Mouse (Mus musculus) left cerebral cortex, postnatal 25 days (tissue): ENCODE measurements around the gene Cacnb3. TPM values are rescaled to one million over a fixed set of nuclear protein-coding genes. Genes with fewer than 3 reads are reported as not detected.

Experiments
- DNase-seq, 2 experiments: peaks; one replicate each; pipeline ENCODE4 v3.0.0; 2022; ENCODE audit warnings: low spot score in 2 of 2, mixed read lengths in 1 of 2
- intact Hi-C: fragments of 180-260 bp; cut with DNase I; formaldehyde crosslinking; loops from one replicate; pipeline ENCODE4 v1.15.1; 2025
- total RNA-seq, 2 experiments: library from RNA; stranded (reverse); gene quantifications; 2 replicates each; pipeline ENCODE4 v1.2.3; 2021

Gene Cacnb3
- total RNA-seq, 2 experiments from 2014 or later: 277 to 286 TPM

DNA sequence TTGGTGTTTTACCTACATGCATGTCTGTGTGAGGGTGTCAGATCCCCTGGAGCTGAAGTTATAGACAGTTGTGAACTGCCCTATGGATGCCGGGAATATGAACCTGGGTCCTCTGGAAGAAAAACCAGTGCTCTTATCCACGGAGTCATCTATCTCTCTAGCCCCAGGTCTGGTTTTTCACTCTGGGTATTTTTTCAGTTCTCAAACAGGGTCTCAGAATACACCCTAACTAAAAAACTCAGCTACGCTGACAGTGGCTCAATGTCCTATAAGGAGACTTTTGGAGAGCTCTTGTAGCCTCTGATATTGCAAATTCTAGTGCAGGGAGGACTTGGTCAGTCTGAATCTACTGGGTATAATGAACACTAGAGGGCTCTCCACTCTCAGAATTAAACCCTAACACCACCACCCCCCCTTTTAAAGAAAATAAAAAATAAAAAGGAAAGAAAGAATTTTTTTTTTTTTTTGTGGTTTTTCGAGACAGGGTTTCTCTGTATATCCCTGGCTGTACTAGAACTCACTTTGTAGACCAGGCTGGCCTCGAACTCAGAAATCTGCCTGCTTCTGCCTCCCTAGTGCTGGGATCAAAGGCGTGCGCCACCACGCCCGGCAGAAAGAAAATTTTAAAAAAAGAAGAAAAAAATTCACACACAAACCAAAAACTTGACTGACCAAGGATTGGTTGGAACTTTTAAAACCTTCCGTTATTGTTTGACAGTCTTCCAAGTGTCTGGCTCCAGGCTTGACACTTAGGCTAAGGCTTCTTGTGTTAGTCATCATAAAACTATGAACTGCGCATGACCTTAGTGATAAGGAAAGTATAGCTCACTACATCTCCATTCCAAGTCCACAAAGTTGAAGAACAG lies 33.6 kb downstream of the Cacnb3 start:
- no peak for DNase-seq
- intact Hi-C loops: loop anchor here (5.0 kb wide), 1 partner anchor 138 kb away; no protein-coding TSS in a partner anchor

DNA sequence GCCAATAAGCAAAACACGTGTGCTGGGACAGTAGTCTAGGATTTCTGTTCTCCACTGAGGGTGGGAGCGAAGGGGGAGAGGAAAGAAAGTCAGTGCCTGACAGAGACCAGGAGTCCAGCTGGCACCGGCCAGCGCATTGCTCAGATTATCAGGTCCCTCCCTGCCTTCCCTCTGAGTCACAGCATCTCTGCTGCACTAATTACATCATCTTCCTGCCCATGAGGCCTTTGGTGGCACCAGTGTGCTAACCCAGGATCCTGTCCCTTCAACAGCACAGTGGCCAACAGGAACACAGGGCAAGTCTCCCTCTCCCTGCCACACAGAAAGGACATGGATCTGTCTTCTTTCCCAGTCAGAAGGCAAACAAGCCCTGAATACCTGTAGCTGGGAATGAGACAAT lies 42.0 kb downstream of the Cacnb3 start:
- intact Hi-C loops: no loop called here
- DNase-seq: no peak

DNA sequence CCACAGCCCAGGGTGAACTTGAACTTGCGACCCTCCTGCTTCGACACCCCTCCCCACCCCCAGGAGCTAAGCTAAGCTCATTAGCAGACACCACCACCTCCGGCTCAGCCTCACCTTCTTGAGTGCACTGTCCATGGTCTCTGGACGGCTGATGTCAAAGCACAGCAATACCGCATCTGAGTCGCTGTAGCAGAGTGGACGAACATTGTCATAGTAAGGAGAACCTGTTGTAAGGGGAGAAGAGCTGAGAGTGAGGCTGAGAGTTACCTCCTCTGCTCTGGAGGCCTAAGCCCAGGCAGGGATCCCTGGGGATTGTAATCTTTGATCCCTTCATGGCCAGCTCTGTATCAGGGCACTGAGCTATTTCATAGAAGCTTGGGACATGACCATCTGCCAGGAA lies 43.1 kb downstream of the Cacnb3 start:
- DNase-seq: no peak
- intact Hi-C loops: no loop called here

DNA sequence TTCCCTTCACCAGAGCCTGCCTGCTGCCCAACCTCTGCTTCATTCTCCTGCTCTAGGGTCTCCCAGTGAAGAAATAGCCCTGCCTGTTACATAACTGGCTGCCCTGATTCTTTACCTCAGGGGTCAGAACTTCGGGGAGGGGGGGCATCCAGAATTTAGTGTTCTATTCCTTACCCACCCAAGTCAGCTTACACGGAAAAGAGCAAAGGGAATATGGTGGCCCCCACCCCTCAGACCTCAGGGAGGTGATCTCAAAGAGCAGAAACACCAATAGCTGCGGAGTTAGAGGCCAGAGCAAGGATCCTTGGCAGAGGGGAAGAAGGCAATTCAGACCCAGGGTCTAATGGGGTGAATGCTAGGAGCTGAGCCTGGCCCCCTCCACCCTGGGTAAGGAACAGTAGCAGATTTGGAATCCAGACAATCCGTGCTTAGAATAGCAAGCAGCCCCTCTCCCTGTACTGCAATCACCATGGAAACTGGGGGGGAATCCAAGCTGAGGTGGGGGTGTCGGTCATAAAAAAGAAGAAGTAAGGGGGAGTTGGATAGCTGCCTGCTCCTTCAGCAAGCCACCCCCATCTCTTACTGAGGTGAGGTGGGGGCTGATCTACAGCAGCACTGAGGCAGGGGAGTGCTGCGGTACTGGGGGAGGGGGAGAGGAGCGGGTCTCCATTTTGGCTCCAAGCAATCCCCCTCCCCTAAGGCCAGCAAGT lies 43.8 kb downstream of the Cacnb3 start:
- intact Hi-C loops: no loop called here
- DNase-seq: peak in 1 of 2 experiments; percentile 62

DNA sequence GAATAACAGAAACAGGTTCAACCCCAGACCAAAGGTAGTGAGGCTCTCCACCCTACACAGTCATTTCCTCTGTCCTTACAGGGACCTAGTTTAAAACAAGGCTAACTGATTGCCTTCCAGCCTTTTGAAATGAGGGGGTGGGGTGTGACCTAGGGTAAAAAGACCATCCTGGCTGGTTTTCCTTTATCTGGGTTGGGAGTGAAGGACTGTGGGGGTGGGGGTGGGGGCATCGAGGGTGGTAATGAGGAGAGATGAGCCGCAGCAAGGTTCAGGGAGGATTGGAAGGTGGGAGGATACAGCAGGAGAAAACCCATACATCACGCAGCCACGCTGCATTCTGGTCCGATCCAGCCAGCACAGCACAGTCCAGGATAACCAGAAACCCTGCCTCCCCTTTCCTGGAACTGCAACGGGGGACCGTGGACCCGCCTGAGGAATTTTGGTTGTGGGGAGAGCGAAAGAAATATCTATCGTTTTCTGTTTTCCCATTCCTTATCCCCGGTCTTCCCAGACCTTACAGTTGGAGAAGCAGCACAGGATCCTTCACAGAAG lies 44.4 kb downstream of the Cacnb3 start:
- peak; percentile 30 to 54 for DNase-seq

DNA sequence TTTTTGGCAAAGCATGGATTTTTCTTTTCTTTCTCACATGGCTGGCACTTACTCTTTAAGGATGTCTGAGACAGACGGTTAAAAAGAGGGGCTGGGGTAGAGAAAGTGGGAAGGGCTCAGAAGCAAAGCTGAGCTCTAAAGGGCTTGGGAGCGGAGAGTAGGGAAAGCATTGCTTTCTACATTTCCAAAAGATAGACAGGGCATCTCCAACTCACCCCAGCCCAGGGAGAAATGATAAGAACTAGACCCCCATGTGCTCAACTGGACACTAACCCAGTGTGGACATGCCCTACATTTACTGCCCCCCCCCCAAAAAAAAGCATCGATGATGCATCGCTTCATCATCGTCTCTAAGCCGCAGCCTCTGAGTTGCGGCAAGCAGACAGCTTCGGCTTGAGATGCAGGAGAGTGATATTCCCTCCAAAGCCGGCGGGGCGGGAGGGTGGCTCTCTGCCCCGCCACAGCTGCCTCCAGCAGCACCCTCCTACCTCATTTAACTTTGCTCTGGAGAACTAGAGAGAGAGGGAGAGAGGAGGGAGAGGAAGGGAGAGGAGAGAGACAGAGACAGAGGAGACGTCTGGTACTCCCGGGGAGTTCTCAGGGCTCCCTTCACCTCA lies 45.1 kb downstream of the Cacnb3 start:
- intact Hi-C loops: loop anchor here (2.0 kb wide), 2 partner anchors 15 to 23 kb away; no protein-coding TSS in a partner anchor
- peak in 1 of 2 experiments; percentile 40 for DNase-seq

More for the DNA sequence above, 44.4 kb downstream of the Cacnb3 start:
- intact Hi-C loops: no loop called here

DNA sequence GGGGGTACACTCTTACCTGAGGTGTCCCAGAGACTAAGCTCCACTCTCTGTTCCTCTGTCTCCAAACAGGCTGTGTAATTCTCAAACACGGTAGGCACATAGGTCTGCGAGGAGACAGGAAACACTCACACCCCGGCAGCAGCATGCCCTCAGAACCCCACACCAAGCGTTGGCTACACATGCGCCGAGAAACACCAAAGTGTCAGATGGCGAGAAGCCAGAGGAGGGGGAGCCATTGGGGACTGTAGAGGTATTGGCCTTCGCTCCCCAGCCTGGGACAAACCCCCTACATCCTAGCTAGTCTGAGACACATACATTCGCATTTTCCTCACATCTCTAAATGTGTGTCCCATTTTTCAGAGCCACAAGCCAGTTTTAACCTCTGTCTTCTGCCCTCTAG lies 45.8 kb downstream of the Cacnb3 start:
- intact Hi-C loops: loop anchor here (2.0 kb wide), 2 partner anchors 14 to 22 kb away; no protein-coding TSS in a partner anchor
- no peak for DNase-seq

DNA sequence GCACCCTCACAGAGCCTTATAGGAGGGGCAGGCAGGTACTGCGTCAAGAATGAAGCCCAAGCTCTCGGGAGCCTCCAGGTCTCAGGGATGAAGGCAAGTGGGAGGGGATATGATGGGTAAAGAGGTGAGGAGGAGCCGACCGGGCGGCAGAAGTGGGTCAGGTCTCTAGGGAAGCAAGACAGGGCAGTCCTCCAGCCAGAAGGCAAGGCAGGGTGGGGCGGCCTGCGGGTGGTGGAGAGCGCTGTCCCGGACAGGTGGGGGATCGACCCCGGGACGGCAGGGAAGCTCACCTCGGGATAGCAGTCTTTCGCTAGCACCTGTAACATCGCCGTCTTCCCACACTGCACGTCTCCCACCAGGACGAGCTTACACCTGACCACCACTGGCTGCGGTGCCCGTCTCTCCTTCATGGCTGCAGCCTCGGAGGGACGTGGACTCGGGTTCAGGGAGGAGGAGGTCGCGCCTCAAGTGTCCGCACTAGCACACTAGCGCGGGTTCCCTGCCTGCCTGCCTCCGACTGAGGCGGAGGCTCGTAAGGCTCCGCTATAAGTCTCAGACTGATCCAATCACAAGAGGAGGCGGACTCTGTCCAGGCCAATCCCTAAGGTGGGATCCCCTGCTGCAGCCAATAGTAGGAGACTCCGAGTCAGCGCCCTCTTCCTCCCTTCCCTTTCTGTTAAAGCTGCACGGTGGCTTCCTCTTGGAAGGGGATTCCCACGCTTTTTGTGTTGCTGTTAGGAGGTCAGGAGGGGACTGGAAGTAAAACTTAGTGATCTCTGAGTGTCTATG lies 46.5 kb downstream of the Cacnb3 start, which contains the start of gene Rnd1:
TSS of gene Rnd1 (minus strand) at position 522 of the 789 bp plus-strand sequence.
- DNase-seq: peak; percentile 88 to 96
- intact Hi-C loops: loop anchor here (2.0 kb wide), 2 partner anchors 14 to 22 kb away; no protein-coding TSS in a partner anchor

DNA sequence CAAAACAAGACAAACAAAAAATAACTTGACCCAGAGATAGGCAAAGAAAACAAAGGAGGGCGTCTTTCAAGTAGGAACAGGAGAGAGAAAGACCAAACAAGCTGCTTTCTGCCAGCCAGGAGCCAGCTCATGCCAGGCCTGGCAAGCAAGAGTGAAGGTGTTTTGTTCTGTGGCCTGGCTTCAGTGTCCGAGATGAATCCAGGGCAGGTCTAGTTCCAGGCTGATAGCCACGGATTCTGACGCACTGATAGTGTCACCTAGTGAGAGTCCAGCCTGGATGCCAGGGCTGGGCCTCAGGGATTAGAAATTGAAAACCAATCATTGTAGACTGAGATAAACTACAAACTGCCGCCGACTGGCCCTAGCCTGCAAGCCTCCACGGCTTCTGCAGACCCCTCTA lies 47.3 kb downstream of the Cacnb3 start:
- intact Hi-C loops: loop anchor here (2.0 kb wide), 2 partner anchors 13 to 21 kb away; no protein-coding TSS in a partner anchor

DNA sequence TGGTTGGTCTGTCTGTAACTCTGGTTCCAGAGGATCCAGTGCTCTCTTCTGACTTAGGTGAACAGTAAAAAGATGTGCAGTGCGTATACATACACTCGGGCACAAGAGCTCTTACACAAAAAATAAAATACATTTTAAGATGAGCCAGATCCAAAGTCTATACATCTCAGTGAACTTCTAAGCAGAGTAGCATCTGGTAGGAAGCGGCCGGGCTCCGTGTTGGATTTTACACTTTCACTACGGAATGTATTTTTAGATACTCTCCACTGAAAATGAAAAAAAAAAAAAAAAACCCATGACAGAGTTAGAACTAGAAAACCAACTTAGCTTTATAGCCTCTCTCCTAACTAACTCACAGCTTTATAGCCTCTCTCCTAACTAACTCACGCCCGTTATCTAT lies 50.0 kb downstream of the Cacnb3 start:
- intact Hi-C loops: no loop called here
- DNase-seq: peak in 1 of 2 experiments; percentile 62

More for the DNA sequence above, 47.3 kb downstream of the Cacnb3 start:
- no peak for DNase-seq

DNA sequence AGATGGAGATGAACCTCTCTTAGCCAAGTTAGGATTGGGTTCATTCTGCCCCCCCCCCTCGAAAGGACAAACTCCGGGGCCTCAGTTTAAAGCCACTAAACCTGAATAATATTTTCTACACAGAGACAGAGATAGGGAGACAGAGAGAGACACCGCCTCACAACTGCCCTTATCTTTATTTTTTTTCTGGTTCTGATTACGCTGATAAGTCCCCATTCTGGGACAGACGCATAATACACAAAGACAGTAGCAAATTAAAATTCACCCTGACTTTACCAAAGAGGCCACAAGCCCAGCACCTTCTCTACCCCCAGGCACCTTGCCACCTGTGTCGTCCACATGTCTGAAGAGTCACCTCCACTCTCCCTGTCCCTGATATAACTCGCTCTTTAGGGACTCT lies 51.0 kb downstream of the Cacnb3 start:
- intact Hi-C loops: no loop called here

DNA sequence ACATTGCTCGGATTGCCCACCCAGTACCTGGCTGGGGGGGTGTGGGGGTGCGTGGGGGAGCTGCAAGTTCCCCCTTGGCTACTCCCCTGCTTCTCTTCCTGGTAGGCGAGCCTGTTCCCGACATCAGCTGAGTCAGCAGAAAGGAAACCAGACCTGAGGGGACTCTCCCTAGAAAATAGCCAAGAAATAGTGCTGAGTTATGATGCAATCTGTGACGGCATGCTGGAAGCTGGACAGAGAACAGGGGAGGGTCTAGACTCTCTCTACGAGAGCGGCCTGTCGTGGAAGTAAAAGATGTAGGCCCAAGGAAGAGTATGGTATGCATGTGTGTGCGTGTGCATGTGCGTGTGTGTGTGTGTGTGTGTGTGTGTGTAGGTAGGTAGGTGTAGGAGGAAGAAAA lies 52.5 kb downstream of the Cacnb3 start:
- no peak for DNase-seq
- intact Hi-C loops: no loop called here

More for the DNA sequence above, 51.0 kb downstream of the Cacnb3 start:
- no peak for DNase-seq

DNA sequence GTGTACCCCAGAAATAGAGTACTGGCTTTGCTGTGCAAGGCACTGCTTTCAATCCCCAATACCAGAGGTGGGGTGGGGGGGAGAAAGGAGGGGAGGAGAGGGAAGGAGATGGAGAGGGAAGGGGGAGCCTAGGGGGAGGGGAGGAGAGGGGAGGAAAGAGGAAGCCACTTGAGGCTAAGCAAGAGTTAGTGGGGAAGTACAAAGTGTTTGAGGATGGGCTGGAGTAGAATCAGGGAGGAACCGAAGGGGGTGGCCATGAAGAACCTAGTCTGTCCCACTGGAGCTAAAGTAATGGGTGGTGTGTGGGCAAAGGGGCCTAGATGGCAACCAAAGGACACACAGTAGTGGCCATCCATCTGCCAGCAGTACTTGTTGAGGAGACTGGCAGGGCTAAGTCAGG lies 53.1 kb downstream of the Cacnb3 start:
- no peak for DNase-seq
- intact Hi-C loops: no loop called here

DNA sequence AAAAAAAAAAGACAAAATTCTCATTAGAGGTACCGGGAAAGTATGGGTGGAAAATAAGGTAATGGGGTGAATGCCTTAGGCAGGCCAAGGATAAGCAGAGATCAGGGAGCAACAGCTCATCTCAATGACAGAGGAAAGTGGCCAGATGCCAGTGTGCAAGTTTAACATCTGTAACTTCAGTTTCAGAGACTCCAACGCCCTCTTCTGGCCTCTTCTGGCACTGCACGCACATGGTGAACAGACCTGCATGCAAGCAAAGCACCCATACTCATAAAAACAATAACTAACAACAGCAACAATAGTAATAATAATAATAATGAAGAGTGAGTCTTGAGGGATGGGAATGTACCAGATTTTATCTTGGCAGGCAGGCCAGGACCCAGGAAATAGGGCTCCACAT lies 55.3 kb downstream of the Cacnb3 start:
- intact Hi-C loops: no loop called here
- DNase-seq: no peak

DNA sequence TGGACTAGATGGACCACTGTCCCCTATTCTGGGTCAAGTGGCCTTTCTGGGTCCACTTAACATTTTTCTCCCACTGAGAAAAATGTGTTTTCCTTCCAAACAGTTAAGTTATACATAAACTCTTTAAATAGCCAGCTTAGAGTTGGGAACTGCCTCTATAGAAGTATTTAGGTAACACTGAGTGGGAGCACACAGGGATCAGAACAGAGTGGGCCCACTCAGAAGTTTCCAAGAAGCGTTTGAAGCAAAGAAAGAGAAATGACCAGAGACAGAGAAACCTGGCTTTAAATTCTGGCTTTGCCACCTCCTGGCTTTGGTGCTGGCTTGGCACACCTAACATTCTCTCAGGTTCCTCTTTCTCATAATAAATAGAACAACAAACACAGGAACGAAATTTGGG lies 59.0 kb downstream of the Cacnb3 start:
- intact Hi-C loops: loop anchor here (2.0 kb wide), 1 partner anchor 13 kb away; the partner anchor contains the start of gene Rnd1
- DNase-seq: peak in 1 of 2 experiments; percentile 68

DNA sequence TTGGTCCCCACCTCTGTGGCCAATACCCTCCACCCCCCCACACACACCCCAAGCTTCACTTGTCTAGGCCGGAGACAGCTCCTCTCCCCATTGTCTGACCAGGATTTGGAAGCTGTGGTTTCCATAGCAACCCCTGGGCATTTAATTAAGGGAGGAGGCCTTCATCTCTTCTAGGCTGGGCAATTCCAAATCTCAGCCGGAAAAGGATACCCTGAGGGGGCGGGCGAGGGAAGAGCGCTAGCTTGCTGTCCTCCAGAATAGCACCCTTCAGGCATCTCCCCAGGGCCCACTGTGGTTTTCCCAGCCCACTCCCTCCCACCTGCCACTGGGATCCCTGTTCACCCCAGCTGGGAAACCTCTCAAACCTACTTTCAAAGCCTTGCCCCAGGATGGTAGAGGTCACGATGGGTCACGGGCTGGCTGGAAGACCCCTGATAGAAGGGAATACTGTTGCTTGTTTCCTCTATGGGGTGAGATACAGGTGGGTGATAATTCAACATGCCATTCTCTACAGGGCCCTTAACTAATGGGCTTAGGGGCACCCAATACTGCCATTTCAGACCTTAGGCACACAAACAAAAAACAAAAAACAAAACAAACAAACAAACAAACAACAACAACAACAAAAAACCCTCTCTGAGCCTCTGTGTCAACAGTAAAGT lies 61.0 kb downstream of the Cacnb3 start:
- peak in 1 of 2 experiments; percentile 81 for DNase-seq
- intact Hi-C loops: loop anchor here (2.0 kb wide), 1 partner anchor 15 kb away; the partner anchor contains the start of gene Rnd1

DNA sequence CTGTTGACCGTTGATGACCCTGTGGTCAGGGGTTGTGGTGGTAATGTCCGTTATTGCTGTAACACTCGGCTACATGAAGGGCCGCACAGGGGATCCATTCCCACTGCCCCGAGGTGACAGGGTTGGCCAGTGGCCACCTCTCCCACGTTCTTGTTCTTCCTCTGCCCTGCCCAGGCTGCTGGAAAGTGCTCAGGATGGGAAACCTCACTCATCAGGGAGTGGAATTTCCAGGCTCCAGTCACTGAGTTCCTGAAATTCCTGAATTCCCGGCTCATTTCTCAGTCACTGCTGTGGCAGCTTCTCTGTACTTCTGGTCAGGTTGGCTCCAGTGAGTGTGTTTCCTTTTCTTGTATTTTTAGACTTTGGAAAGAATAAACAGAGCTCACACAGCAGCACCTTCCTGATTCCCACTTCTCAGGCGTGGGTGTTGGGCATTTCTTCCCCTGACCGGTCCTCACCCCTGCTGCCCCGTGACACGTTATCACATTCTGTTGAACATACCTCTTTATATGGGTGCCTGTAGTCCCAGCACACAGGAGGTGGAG lies 61.6 kb downstream of the Cacnb3 start:
- no peak for DNase-seq
- intact Hi-C loops: no loop called here
